Mouse (Mus musculus) cerebellum, adult 18-20 months (tissue): ENCODE results near the gene Fgfr2.
"Not testable (repeated sequence)": the region's sequence is repeated elsewhere in the genome, so short reads cannot be mapped to it uniquely, and the experiment has no call there.

Experiments
- DNase-seq, 2 experiments: peaks; one replicate each; pipeline ENCODE4 v3.0.0; 2021

Gene Fgfr2

DNA sequence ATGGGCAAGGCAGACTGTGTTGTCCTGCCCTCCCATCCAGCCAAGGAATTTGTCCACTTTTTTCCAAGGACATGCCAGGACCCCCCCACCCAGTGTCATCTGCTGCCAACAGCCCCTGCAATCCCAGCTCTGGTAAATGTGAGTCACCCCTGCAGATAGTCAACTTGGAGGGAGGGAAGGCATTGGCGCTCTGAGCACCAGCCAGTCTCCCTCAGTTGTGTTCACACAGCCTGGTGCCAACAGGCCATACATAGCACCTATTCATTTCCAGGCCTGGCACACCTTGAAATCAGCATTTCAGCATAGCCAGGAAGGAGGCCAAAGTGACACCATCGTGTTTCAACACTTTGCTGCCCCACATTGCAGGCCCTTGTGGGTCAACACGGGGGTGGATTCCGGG lies 439.2 kb downstream of the Fgfr2 start:
- peak in 1 of 2 experiments; percentile 38 for DNase-seq

DNA sequence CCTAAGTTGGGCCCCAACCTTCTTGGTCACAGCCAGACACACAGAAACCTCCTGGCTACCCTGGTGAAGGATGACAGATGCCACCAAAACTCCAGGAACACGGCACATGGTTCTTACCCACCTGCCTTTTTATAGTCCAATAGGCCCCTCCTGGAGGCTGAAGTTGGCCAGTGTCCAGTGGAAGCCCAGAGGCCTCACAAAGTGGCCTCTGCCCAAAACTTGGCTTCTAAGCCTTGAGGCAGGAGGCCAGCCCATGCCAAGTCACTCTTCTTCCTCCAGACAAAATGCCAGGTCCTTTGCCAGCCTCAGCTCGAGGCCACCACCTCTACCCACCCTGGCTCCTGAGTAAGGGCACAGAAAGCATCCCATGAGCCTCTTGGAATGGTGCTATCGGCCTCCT lies 440.2 kb downstream of the Fgfr2 start:
- DNase-seq, result peak; percentile 49 to 52

DNA sequence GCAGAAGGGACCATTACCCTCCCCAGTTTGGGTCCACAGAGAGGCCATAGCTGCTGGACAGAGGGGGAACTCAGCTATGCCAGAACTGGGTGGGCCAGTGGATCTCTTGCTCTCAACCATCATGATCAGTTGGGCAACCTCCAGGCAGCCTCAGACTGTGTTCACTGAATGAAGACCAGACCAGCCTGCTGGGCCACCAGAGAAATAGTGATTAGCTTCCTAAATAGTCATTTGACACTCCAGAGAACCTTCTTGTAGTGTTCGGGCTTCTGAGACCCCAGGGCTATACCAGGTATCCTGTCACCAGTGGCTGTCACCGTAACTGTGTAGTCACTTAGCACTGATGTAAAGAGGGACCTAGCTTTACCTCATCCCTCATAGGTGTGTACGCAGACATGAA lies 440.8 kb downstream of the Fgfr2 start:
- DNase-seq, result no peak

DNA sequence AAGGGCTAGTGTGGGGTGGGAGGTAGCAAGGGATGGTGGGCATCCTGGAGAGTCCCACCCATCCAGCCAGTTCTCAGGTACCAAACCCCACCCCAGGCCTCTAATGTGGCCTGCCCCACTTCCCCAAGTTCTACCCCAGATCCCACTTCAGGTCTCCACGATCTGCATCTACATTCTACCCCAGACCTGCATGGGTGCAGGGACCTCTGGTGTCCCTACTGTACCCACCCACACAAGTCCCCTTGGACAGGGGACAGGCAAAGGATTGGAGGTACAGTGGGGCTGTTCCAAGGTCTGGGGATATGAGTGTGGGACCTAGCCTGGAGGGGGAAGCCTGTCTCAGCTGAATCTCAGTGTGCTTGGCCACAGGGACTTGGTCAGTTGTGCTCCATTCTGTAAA lies 441.3 kb downstream of the Fgfr2 start:
- DNase-seq, result peak in 1 of 2 experiments; percentile 18

DNA sequence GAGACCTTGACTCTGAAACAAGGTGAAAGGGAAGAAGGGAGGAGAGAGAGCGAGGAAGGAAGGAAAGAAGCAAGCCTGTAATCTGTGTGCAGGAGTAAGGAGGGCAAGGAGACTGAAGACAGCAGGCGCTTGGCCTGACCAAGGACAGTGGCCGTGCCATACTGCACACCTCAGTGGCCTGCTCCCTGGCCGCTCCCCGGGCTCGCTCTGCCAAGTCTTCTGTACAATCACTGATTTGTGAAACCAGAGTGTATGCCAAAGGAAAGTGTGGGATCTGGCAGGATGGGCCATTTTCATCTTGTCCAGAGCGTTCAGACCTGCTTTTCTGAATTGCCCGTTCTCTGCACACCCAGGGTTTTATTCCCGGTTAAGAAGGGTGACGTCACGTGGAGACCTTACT lies 441.9 kb downstream of the Fgfr2 start:
- DNase-seq, result peak; percentile 85 to 92

DNA sequence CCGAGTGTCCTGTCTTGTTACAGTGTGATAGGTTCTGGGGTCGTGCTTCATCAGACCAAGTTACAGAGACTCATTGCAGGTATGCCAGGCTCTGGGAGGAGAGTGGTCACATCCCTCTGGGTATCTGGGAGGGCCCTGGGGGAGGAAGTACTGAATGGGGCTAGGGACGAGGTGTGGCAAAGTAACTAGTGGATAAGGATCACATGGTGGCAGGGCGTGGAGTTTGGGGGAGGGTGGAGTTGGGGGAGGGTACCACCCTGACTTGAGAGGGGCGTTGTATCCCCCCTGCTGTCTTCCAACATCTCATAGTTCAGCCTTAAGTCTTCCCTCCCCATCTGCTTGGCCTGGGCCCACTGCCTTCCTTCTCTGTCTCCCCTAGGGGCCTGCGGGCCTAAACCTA lies 443.6 kb downstream of the Fgfr2 start:
- DNase-seq, result peak in 1 of 2 experiments; percentile 28

DNA sequence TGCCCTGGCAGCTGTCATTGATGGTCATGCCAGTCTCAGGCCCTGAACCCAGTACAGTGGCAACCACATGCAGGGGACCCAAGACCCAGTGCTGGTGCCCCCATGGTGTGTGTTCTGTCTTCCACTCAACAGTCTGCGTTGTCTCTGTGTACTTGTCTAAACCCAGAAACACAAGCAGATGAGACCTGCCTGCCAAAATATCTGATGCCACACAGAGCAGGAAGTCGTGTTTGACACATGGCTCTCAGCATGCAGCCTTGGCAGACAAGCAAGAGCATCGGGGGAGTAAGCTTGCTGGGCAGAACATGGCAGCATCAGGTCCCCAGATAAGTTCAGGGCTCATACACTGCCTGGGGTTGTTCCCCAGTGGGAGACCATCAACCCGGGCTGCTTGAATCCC lies 444.0 kb downstream of the Fgfr2 start:
- peak; percentile 91 to 94 for DNase-seq

DNA sequence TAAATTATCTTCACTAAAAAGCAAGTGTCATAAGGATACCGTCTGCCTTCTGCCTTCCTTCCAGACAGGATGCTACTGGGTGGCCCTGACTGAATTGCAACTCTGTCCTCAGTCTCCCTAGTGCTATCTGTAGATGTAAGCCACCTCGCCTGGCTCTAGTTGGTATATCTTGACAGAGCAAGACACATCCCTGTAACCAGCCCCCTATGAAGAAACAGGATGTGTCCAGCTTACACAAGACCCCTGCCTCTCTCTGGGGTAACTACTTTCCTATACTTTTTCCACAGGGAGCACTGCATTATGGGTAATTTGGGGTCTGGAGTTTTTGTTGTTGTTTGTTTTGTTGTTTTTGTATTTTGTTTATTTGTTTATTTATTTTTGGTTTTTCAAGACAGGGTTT lies 447.2 kb downstream of the Fgfr2 start:
- no peak for DNase-seq

DNA sequence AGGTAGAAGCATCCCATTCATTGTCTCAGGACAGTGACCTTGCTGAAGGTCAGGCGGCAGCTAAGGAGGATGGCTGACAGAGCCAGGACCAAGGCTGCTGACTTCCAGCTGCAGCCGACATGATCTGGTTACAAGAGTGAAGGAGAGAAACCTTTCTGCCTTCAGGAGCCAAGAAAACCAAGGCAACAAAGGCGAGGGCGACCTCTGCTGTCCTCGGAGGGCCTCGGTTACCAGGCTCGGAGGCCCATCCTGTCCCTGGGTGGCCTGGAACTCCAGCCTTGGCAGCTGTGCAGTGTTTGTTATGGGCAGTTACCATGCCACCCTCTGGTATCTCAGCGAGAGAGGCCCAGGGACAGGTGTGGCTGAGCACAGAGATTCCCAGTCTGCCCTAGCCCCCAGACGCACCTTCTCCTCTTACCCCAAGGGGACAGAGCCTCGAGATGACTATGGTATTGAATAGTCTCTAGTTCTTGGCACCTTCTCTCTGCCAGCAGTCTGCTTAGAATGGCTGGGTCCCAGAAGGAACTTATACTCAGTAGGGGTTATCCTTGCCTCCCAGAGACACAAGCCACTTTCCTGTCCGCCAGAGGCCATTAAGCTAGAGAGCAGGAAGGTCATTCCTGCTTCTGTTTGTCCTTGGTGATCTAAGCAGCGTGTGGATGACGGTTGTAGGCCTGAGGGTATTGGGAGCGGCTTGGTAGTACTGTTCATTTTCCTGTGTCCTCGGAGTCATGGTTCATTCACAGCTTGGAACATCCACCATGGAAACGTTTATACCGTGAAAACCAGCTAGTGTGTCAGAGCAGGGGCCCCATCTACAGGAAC lies 449.0 kb downstream of the Fgfr2 start:
- DNase-seq, result peak in 1 of 2 experiments; percentile 33

DNA sequence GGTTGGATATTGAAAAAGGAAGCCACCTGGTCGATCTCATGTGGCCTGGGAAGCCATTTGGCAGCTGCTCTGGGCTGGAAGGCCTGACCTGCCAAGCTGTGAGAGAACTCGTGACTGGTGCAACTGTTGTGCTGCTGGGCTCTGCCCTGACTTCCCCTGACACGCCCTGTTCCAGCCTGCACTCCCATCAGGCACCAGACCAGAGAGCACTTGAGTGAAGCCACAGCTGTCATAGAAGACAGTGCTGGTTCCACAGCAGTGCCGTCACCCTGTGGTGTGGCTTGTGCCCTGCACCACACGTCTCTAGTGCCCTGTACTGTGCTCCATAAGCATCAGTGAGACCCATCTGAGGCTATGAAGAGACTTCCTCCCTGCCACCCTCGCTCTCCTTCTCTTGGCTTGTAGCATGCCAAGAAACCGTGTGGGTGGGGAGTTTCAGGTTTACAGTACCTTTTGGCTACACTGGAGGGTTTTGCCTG lies 450.6 kb downstream of the Fgfr2 start:
- peak; percentile 57 to 61 for DNase-seq

DNA sequence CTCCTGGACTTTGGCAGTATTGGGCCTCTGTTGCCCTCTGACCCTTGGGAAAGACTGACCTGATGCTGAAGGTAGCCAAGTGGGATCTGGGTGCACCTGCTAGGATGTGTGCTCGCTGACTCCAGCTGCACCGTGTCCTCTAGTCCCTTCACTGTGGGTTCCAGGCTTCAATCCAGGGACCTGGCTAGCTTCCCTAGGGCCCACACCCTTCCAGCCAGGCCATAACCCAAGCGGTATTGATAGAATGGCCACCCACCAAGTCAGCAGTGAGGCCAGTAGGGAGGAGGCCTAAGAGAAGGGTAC lies 452.3 kb downstream of the Fgfr2 start:
- no peak for DNase-seq

DNA sequence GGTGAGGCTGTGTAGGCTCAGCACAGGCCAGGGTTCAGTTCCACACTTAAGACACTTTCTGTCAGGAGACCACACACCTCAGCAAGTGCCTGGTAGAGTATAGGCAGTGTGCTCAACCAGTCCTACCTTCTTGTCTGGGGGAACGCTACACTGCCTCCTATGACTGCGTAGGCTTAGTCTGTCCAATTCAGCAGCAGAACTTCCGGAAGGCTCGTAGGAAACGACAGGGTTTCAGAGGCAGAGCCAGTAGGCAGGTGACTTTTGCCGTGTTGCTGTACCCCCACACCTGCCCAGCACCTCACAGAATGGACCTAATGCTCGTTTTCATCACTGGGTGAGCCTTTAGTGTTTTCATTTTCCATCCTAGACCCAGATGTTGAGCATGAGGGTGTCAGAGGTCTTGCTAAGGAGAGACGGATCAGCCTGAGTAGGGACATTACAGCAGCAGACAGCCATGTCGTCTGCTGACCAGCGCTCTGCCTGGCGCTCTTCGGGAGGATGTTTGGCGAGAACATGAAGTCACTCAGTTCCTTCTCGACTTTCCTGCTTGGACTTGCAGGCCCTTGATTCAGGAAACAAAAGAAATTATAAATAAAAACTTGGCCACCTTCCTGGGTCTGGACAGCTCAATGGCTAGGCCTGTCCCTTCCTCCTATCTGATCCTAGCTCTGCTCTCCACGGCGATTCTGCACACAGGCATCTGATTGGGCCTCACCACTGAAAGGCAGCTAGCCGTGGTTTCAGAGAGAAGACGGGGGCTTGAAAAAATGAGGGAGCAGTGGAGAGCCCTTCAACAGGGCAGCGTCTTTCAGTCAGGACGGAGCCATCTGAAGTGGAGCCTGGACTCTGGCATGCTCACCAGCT lies 452.9 kb downstream of the Fgfr2 start:
- DNase-seq, result no peak

DNA sequence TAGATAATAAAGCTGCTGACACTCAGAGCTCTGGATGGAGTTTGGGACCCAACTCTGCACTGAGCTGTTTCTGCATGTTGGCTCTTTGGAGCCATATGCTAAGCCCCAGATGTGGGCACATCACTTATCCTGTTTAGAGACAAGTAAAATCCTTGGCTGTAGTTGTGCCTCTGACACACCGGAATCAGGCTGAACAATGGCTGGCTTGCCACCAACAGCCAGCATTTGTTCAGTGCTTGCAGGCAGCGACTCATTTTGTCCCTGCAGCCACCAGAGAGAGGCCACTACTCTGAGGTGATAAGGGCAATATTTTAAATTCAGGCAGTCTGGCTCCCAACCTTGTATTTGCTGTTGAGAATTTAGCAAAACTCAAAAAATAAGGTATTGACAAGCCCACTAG lies 454.5 kb downstream of the Fgfr2 start:
- DNase-seq, result no peak

DNA sequence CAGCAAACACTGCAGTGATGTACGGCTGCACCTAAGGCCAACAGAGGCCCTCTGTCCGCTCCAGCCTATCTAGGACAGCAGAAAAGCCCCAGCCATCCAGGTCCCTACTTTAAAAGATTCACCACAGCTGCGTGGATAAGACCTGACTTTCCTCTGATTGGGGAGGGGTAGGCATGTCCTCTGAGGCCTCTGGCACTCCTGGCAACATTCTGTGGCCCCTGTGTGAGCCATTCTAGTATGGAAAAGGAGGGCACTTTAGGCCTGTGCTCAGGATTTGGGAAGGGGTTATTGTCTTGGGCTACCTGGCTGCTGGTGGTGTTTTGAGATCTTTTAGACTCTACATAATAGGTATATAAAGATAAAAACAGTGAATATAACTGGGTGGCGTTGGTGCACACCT lies 456.6 kb downstream of the Fgfr2 start:
- no peak for DNase-seq

DNA sequence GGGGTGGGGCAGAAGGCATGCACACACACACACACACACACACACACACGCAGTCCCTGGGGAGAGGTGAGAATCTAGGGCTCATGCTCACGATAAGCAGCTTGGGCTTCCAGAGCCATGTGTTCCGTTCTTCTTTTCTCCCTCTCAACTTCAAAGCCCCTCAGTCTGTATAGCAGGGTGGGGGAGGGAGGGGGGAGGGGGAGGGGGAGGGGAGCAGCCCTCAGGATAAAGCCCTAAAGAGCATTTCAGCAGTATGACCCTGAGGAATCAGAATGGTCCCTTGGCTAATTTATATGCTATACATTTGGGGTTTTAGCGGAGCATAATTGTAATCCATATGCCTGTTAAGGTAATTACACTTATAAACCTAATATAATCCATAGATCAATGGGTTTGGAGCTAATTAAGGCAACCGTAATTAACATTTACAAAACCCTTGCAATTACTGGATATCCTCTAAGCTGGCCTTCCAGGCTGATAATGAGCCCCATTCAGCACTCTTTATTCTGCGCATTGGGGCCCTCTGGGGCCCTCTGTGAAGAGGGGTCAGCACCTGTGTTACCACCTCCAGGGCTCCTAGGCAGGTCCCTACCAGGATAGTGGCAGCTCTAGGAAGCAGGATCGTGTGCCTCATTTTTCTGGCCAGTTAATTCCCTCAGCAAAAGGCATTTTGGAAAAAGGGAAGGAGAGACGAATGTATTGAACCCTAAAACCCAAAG lies 457.3 kb downstream of the Fgfr2 start:
- no peak for DNase-seq

DNA sequence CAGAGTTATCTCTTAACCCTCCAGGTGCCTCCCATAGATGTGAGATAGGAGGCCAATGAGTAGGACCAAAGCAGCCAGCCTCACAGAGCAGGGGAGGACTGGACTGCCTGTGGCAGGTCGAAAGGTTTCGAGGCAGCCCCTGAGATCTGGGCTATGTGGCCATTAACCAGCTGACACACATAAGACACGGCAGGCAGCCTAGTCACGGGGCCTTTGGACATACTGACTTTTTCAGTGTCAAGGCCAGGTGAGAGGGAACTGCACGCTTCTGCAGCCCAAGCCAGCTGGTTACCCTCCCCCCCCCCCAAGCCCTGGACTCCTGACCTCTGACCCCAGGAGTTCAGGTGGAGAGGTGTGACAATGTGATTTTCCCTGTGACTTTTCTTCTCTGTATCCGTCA lies 458.3 kb downstream of the Fgfr2 start:
- no peak for DNase-seq

DNA sequence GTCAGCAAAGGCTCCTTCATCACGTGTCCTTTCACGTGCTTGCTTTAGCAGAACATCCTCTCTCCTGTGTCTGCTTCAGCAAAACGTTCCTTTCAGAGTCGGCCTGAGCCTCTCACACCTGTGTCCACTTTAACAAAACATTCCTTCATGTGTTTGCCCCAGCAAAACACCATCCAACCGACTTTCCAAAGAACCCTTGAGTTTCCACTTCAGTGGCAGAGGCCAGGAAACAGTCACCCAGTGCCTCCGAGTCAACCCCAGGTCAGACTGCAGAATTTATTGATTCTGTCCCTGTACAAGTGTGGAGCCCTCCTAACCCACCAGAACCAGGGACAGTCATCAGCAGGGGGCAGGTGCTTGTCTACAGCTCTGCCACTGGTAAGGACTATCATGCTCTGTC lies 460.3 kb downstream of the Fgfr2 start:
- DNase-seq, result not testable (repeated sequence)

DNA sequence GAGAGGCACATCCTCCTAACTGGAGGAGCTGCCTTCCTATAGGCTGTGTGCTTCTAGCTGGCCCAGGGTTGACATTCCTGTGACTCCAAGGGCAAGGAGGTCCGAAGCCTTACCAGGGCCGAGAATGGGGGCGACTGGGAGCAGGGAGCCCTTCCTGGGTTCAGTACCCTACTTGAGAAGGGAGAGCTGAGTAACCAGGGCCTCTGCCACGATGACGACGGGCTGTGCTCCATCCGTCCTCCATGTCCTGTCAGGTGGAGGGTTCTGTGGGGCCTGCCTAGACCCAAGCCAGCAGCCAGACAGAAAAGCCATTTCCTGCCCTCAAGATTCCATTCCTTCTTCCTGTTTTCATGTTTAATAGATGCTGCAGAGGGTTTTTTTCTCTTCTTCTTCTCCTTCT lies 463.5 kb downstream of the Fgfr2 start:
- DNase-seq, result no peak

DNA sequence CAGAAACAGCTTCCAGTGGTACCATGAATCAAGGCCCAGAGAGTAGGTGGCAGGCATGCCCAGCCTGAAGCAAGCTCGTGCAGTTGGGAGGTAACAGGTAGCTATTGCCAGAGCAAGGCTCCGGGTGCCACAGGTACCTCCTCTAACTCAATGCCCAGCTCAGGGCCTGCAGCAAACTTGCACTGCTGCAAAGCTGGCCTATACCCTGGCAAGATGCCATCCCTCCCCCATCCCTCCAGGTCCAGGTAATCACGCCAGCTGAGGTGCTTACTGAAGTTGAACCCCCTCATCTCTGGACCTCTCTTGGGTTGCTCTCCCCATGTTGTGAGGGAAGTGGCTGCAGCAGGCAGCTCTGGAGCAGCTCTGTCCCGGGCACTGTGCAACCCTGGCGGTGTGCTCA lies 464.5 kb downstream of the Fgfr2 start:
- DNase-seq, result no peak

DNA sequence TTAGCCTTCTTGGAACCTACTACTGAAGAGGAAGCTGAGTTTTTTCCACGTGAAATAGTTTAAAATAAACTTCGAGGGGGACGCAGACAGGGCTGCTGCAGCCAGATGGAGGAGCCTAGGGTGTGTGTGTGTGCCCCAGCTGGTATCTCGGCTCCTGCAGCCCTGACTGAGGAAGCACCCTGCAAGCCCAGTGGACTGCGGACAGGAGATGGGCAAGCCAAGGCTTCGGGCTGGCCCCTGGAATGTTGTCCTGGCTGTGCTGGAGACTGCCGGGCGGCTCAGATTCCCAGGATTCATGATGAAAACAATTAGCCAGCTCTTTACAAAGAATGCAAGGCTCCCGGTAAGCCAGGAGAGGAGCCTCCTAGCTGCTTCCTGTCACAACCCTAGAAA lies 465.1 kb downstream of the Fgfr2 start:
- DNase-seq, result peak in 1 of 2 experiments; percentile 26

DNA sequence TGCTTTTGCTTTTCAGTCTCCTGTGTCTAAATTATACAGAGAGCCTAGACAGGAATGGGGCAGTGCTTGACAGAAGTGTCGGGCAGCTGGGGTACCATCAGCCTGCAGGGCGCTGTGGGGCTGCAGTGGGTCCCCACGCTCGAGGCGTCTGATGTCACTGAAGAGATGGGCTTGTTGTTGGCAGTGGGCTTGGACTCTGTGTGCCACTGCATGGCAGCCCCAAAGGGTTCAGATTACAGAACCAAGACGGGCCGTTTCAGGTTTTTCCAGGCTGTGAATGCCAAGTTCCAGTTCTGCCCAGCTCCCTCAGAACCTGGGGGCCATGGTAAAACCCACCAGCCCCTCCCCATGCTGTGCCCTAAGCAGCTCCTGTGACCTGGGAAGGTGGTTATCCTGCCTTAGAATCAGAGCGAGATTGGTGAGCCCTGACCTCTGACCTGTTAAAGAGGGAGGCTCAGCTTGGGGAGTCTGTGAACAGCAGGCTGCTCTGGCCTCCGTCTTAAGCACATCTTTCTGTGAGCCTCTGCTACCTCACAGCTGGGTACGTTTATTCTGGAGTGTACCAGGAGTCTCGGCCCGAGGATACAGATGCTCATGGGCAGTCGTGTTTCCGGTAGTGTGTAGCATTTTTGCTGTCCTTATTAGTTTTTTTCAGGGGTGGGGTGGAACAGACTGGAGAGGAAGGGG lies 465.6 kb downstream of the Fgfr2 start:
- DNase-seq, result no peak

DNA sequence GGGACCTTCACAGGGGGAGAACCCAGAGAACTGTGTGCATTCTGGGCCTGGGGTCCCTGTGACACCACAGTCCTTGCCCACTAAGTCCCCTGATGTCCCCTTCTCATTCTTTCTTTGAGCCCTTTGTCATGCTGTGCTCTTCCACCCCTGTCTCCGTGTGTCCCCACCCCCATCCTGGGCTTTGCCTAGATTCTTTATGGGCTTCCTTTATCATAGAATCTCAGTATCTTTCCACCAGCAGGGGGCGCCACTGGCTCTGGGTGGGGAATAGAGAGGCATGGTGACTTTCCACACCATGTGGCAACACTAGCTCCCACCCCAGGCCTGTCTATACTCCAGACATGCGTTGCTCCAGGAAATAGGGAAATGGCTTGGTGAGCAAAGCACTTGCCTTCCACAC lies 466.6 kb downstream of the Fgfr2 start:
- peak; percentile 93 to 94 for DNase-seq

DNA sequence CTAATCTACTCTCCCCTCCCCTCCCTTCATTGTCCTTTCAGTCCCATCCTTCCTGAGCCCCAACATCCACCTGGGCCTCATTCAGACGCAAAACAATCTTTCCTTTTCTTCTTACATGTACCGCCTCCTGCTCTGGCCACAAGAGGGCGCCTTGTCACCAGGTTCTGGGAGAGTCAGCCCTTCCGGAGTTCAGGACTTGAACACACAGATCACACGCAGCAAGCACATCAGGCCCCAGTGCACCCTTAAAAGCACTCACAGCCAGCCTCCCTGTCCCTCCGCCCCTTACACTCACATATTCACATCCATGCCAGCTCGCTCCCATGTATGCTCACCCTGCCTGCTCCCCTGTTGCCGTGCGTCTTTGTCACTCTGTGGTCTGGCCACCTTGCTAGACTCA lies 467.1 kb downstream of the Fgfr2 start:
- peak; percentile 93 to 94 for DNase-seq
